In genomic region chr7:143005344-143006096, GRCm38 (mm10) we compare ENCODE assay signal across 8 mouse cellular contexts. TPM values are rescaled to one million over a fixed set of nuclear protein-coding genes. Genes with fewer than 3 reads are reported as not detected.
A peak's percentile ranks its signal among the peaks of the same experiment; 100 is the strongest.
DNase-seq lines count a peak whose midpoint lies in the region; ATAC-seq lines count a peak whose summit lies in the region.
"Had no signal": no experiment of that assay in that cellular context is flagged by ENCODE, and none has a peak within 500 bp of the region (broad histone marks: within the 10 kb centered on the region; RNA-seq: fewer than 3 reads in every experiment).

No protein-coding gene starts in this region.

- H3K27ac ChIP-seq in neural tube, embryonic 11.5 days (ENCODE audit: low read depth, low read length) = 0 out of 2 replicates have a peak overlapping the region, but pooled peaks have one; percentile 14
- H3K27ac ChIP-seq in embryonic facial prominence, embryonic 14.5 days (replicated peaks; ENCODE audit: low read depth, low read length) = no peak overlapping the region

- WGBS in neural tube, embryonic 11.5 days = 87% methylated on average over 6 of the region's 6 CpGs
- 77% methylated on average over 6 of the region's 6 CpGs for WGBS in embryonic facial prominence, embryonic 14.5 days

- H3K4me2 ChIP-seq in neural tube, embryonic 11.5 days (ENCODE audit: low read depth) = no peak overlapping the region
- no peak overlapping the region for H3K4me2 ChIP-seq in embryonic facial prominence, embryonic 14.5 days (ENCODE audit: low read depth, low read length)

- no peak for ATAC-seq in neural tube, embryonic 11.5 days (ENCODE audit: insufficient read depth, low FRiP score, low TSS enrichment)
- no peak for ATAC-seq in embryonic facial prominence, embryonic 14.5 days (ENCODE audit: low read depth)
- peak; percentile 33 for ATAC-seq in megakaryocyte progenitor cell, adult 5-6 weeks (replicated peaks; ENCODE audit: poor library complexity)

- DNase-seq in neural tube, embryonic 11.5 days (ENCODE audit: low spot score) = peak; percentile 7
- DNase-seq in neural tube, embryonic 10.5 days (ENCODE audit: extremely low spot score, low spot score) = no peak
- DNase-seq in embryonic facial prominence, embryonic 14.5 days (ENCODE audit: low spot score) = no peak
- no peak for DNase-seq in left cerebral cortex, adult 8-10 months (ENCODE audit: low spot score in 2 of 2)
- no peak for DNase-seq in right cerebral cortex, adult 2 months (ENCODE audit: low spot score in 2 of 2)
- DNase-seq in retina, postnatal 1 day = no peak
- DNase-seq: adrenal gland, postnatal 36 days had no signal

- no peak overlapping the region for H3K4me3 ChIP-seq in neural tube, embryonic 11.5 days (ENCODE audit: low read depth, low read length)
- H3K4me3 ChIP-seq in embryonic facial prominence, embryonic 14.5 days (ENCODE audit: low read depth, low read length) = no peak overlapping the region

- no peak overlapping the region; the same call in 1 of the 2 replicates for H3K9ac ChIP-seq in neural tube, embryonic 11.5 days (ENCODE audit: low read length)
- H3K9ac ChIP-seq in embryonic facial prominence, embryonic 14.5 days (ENCODE audit: low read depth, low read length) = 0 out of 2 replicates have a peak overlapping the region, but pooled peaks have one; percentile 5

- no peaks in the 10 kb centered on the region for H3K36me3 ChIP-seq in neural tube, embryonic 11.5 days (ENCODE audit: control insufficient read depth, insufficient read depth, low read length)
- no peaks in the 10 kb centered on the region for H3K36me3 ChIP-seq in embryonic facial prominence, embryonic 14.5 days (ENCODE audit: control insufficient read depth, insufficient read depth, low read length)

- H3K4me1 ChIP-seq in neural tube, embryonic 11.5 days (ENCODE audit: control insufficient read depth, insufficient read depth, low read length) = no peaks in the 10 kb centered on the region
- peaks cover 15% of the 10 kb centered on the region for H3K4me1 ChIP-seq in embryonic facial prominence, embryonic 14.5 days (ENCODE audit: control insufficient read depth, insufficient read depth, low read length)

- H3K9me3 ChIP-seq in neural tube, embryonic 11.5 days (ENCODE audit: control insufficient read depth, low read length) = no peaks in the 10 kb centered on the region
- H3K9me3 ChIP-seq in embryonic facial prominence, embryonic 14.5 days (ENCODE audit: control insufficient read depth, low read length) = no peaks in the 10 kb centered on the region

- no peaks in the 10 kb centered on the region for H3K27me3 ChIP-seq in neural tube, embryonic 11.5 days (ENCODE audit: control insufficient read depth, insufficient read depth, low read length)
- H3K27me3 ChIP-seq in embryonic facial prominence, embryonic 14.5 days (replicated peaks; ENCODE audit: control insufficient read depth, insufficient read depth, low read length) = no peaks in the 10 kb centered on the region

RNA-seq across cellular contexts. Expression of gene Tspan32, which starts 0.7 kb away (rescaled TPM):
- 4.4 and 4.6 TPM in 2 replicates for polyA plus RNA-seq in neural tube, embryonic 11.5 days (2014; fragmentation: Nextera tagmentation; extraction: Ambion mirVana)
- 3.5 TPM in 2 replicates for polyA plus RNA-seq in embryonic facial prominence, embryonic 14.5 days (2014; fragmentation: Nextera tagmentation; extraction: Ambion mirVana)
- 127 and 144 TPM in 2 replicates for total RNA-seq in megakaryocyte progenitor cell, adult 5-6 weeks (2015)
- 98.1 and 105 TPM in 2 replicates for total RNA-seq in megakaryocyte progenitor cell, adult 5-6 weeks (2017)
- total RNA-seq in left cerebral cortex, adult 8-10 months (2022) = under 1 TPM; 0.18 to 0.44 (median 0.29) TPM

RNA-seq across cellular contexts. Expression of gene Ascl2, which starts 36.5 kb away (rescaled TPM):
- 0.31 and 0.66 TPM in 2 replicates for polyA plus RNA-seq in neural tube, embryonic 11.5 days (2014; fragmentation: Nextera tagmentation; extraction: Ambion mirVana)
- 0.89 and 1.00 TPM in 2 replicates for polyA plus RNA-seq in embryonic facial prominence, embryonic 14.5 days (2014; fragmentation: Nextera tagmentation; extraction: Ambion mirVana)
- 0.67 and 1.0 TPM in 2 replicates for total RNA-seq in megakaryocyte progenitor cell, adult 5-6 weeks (2015)
- 0.68 TPM in 1 of 2 replicates, not detected in the other for total RNA-seq in megakaryocyte progenitor cell, adult 5-6 weeks (2017)
- under 1 TPM in 3 of 4 experiments, not detected in 1; 0.21 to 0.53 (median 0.46) TPM for total RNA-seq in left cerebral cortex, adult 8-10 months (2022)

RNA-seq across cellular contexts. Expression of gene Cd81, which starts 47.0 kb away (rescaled TPM):
- 282 and 291 TPM in 2 replicates for polyA plus RNA-seq in neural tube, embryonic 11.5 days (2014; fragmentation: Nextera tagmentation; extraction: Ambion mirVana)
- polyA plus RNA-seq in embryonic facial prominence, embryonic 14.5 days (2014; fragmentation: Nextera tagmentation; extraction: Ambion mirVana) = 635 and 636 TPM in 2 replicates
- total RNA-seq in megakaryocyte progenitor cell, adult 5-6 weeks (2015) = 118 and 140 TPM in 2 replicates
- total RNA-seq in megakaryocyte progenitor cell, adult 5-6 weeks (2017) = 121 and 181 TPM in 2 replicates
- total RNA-seq in left cerebral cortex, adult 8-10 months (2022) = 100 to 1,000 TPM; 406 to 526 (median 451) TPM

Comparison
In these comparisons a context has a peak if more than half of its experiments do, and no peak if none do; other contexts are left out.
1. RNA of gene Tspan32, which starts 0.7 kb away (total RNA-seq): 98.1 to 144 TPM in megakaryocyte progenitor cell, adult 5-6 weeks; 0.18 to 0.44 TPM in left cerebral cortex, adult 8-10 months; every median in the first group is over 10 times any median in the second.